Mouse (Mus musculus) forebrain, embryonic 15.5 days (tissue): ENCODE data around the gene Otop2. TPM values are rescaled to one million over a fixed set of nuclear protein-coding genes. Genes with fewer than 3 reads are reported as not detected.
A peak's percentile ranks its signal among the peaks of the same experiment; 100 is the strongest.

ENCODE experiments used
- ATAC-seq: fragments of 200-750 bp; cut with Nextera tagmentation; replicated peaks from 2 replicates; pipeline ENCODE4 v1.8.0; 2017; ENCODE audit warnings: mild to moderate bottlenecking, moderate TSS enrichment, moderate library complexity
- H3K27ac ChIP-seq: fragments of 300-500 bp; sonication (generic); replicated peaks from 2 replicates; pipeline ENCODE4 v1.5.1; 2015; ENCODE audit warnings: mild to moderate bottlenecking, inconsistent platforms
- H3K27me3 ChIP-seq: fragments of 300-500 bp; sonication (generic); 2 replicates; pipeline ENCODE4 v1.6.1; 2015; ENCODE audit warnings: inconsistent platforms
- H3K36me3 ChIP-seq: fragments of 300-500 bp; sonication (generic); 2 replicates; pipeline ENCODE4 v1.6.1; 2015; ENCODE audit warnings: mild to moderate bottlenecking, inconsistent platforms
- H3K4me1 ChIP-seq: fragments of 300-500 bp; sonication (generic); 2 replicates; pipeline ENCODE4 v1.6.1; 2015; ENCODE audit warnings: inconsistent platforms
- H3K4me2 ChIP-seq: fragments of 300-500 bp; sonication (generic); replicated peaks from 2 replicates; pipeline ENCODE4 v1.6.1; 2015; ENCODE audit warnings: mild to moderate bottlenecking, inconsistent platforms
- H3K4me3 ChIP-seq: fragments of 300-500 bp; sonication (generic); 2 replicates; pipeline ENCODE4 v1.5.1; 2015; ENCODE audit warnings: mild to moderate bottlenecking, inconsistent platforms
- H3K9ac ChIP-seq: fragments of 300-500 bp; sonication (generic); replicated peaks from 2 replicates; pipeline ENCODE4 v1.6.1; 2015; ENCODE audit warnings: mild to moderate bottlenecking, inconsistent platforms
- H3K9me3 ChIP-seq: fragments of 300-500 bp; sonication (generic); 2 replicates; pipeline ENCODE4 v1.6.1; 2016; ENCODE audit warnings: inconsistent platforms
- WGBS: fragments of 180-500 bp; shearing (Covaris S2); methylation state at CpG from one replicate; pipeline ENCODE4 v1.1.7; 2015; ENCODE audit warnings: mixed read lengths; 5-methylcytosine and 5-hydroxymethylcytosine counted together
- polyA plus RNA-seq: library from polyadenylated mRNA; unstranded; fragments of >200 nt; fragmentation: Nextera tagmentation; extraction: Ambion mirVana; gene quantifications from 2 replicates; pipeline ENCODE4 v1.2.1, GENCODE M21; 2015

The Otop2 gene
- polyA plus RNA-seq, 1 experiment from 2014 or later: not detected

DNA sequence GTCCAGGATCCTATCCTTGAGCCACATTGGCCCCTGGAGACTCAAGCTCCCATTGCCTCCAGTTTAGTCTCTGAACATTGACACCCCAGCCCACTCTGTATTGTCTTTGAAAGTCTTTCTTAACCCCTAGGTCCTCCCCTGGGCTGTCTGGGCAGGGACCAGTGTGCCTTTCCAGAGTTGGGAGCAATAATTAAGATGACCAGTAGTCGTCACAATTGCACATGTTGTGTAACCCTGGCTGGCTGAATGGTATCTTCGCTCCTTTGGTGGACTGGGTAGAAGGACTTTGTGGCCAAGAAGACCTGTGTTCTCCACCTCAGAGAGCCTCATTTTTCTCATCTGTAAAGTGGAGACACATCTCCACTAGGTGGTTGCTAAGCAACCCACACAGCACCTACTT, 7.3 kb downstream of the Otop2 start:
- peaks cover 11% of the 10 kb centered on the region for H3K4me1 ChIP-seq
- peaks cover 53% of the 10 kb centered on the region for H3K27me3 ChIP-seq
- no peaks in the 10 kb centered on the region for H3K9me3 ChIP-seq
- no peak overlapping the region for H3K4me2 ChIP-seq
- H3K36me3 ChIP-seq: no peaks in the 10 kb centered on the region
- 51% methylated on average over 2 of the region's 2 CpGs for WGBS
- no peak overlapping the region for H3K9ac ChIP-seq
- no peak overlapping the region for H3K4me3 ChIP-seq
- ATAC-seq: no peak
- no peak overlapping the region for H3K27ac ChIP-seq

DNA sequence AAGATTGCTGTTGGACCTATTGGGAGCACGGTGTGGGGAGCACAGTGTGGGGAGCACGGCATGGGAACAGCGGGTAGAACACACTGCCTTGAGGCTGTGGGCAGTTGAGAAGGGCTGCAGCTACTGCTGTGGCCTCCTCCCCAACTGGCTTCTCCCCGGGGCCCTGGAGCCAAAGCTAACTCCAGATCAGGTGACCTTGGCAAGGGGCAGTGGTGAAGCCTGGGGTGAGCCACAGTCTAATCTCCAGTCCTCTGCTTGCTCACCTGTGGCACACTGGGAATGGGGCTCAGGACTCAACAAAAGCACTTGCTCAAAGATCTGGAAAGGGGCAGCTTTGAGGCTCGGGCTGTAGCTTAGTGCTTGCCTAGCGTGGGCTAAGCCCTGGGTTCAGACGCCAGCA, 10.2 kb downstream of the Otop2 start:
- Histone ChIP-seq H3K9ac (no peak overlapping the region), H3K4me3 (no peak overlapping the region), H3K36me3 (no peaks in the 10 kb centered on the region)

DNA sequence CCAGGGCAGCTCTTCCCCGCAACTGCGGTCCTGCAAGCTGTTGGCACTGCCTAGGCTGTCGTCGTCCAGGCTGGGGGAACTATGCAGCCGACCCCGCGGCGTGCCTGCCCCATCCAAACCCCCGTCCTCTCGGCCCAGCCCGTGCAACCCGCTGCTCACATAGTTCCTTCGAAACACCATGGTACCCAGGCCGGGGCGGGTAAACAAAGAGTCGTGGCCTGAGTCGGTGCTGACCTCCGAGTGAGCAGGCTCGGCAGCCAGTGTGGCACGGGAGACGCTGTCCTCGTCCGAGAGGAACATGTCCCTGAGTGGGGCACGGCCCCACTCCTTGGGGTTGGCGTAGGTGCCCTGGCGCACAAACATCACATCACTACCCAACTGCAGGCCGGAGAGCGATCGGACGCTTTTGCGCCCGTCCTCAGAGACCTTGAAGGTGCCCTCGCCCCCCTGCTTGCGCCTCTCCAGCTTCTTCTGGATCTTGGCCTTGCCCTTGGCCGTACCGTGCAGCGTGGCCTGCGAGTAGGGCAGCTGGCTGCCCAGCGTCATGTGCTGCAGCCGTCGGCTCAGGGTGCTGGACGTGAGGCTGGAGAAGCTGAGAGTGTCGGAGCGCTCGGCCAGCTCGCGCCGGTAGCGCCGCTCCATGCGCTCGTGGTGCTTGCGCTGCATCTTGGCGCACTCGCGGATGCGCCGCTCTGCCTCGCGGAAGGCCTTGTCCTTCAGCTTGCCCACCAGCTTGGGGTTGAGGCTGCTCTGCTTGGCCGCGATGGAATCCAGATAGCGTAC, 11.5 kb downstream of the Otop2 start:
- no peak for ATAC-seq
- H3K27ac ChIP-seq: no peak overlapping the region
- 5% methylated on average over 63 of the region's 63 CpGs for WGBS

More for the DNA sequence above, 10.2 kb downstream of the Otop2 start:
- peaks cover 80% of the 10 kb centered on the region for H3K27me3 ChIP-seq
- no peak overlapping the region for H3K4me2 ChIP-seq
- H3K9me3 ChIP-seq: no peaks in the 10 kb centered on the region
- WGBS: 58% methylated on average over 7 of the region's 7 CpGs
- H3K27ac ChIP-seq: no peak overlapping the region
- H3K4me1 ChIP-seq: peaks cover 22% of the 10 kb centered on the region
- ATAC-seq: no peak

DNA sequence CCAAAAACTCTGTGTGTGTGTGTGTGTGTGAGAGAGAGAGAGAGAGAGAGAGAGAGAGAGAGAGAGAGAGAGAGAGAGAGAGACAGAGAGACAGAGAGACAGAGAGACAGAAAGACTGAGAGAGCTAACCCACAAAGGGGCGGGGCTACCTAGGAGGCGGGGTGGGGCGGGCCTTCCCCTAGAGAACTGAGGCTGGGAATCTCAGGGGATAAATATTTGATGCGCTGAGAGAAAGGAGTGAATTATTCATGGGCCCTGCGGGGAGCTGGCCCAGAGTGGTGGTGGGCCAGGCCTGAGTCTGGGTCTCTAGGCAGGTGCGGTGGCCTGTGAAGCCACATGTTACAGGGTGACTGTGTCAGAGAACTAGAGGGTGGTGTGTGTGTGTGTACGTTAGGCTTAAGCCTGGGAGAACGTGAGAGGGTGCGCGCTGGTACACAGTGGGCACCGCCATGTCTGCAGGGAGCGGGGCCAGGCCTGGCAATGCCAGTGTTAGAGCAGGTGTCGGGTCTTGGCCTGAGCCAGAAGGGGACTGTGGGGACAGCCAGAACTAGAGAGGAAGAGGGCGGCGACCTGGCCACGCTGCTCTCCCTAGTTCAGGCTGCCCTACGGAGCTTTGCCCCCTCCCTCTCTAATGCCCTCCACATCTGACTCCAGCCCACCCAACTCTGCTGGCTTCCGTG, 12.9 kb downstream of the Otop2 start:
- Histone ChIP-seq H3K4me1 (peaks cover 32% of the 10 kb centered on the region), H3K27ac (no peak overlapping the region), H3K4me3 (no peak overlapping the region), H3K9me3 (no peaks in the 10 kb centered on the region), H3K27me3 (peaks cover 89% of the 10 kb centered on the region), H3K9ac (no peak overlapping the region), H3K36me3 (no peaks in the 10 kb centered on the region), H3K4me2 (no peak overlapping the region)
- ATAC-seq: no peak
- WGBS: 4% methylated on average over 18 of the region's 18 CpGs

More for the DNA sequence above, 11.5 kb downstream of the Otop2 start:
- peaks cover 31% of the 10 kb centered on the region for H3K4me1 ChIP-seq
- H3K4me3 ChIP-seq: no peak overlapping the region; the same call in 1 of the 2 replicates
- peaks cover 92% of the 10 kb centered on the region for H3K27me3 ChIP-seq
- H3K36me3 ChIP-seq: no peaks in the 10 kb centered on the region
- no peaks in the 10 kb centered on the region for H3K9me3 ChIP-seq
- no peak overlapping the region for H3K9ac ChIP-seq
- H3K4me2 ChIP-seq: peak overlapping the region; percentile 5; the same call in 1 of the 2 replicates

DNA sequence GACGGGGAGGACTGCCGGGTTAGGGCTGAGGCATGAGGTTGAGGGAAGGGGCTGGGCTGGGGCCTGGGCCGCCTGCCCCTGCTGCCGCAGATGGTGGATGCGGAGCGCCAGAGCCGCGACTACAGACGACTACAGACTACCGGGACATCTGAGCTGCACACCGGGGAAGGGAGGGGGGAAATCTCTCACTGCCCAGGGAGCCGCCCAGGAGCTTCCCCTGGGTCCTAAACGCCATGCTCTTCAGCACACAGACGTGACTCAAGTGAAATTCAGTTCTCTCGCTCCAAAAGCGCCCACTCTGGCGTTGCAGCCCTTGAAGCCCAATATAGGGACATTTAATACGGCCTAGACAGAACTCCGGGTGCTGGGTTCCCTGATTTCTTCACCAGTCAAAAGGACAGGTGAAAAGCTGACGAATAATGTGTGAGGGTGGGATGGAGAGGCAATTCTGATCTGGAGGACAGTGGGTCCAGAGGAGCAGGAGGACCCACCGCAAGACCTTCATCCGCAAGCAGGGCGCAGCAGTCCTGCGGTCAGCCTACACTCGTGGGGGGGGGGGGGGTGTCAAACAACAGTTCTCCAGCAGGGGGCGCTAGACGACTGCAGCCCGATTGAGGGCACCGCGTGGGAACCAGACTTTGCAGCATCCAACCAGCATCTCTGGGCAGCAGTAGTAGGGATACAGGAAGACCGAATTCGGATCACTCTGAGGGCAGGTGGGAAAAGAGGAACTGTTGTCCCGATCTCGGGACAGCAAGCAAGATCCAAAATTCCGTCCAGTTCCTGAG, 15.1 kb downstream of the Otop2 start, which contains the start of gene Ush1g:
Gene Ush1g, minus strand, starts transcription at position 136 of the 788 bp plus-strand sequence.
- WGBS: 3% methylated on average over 35 of the region's 35 CpGs
- ATAC-seq: no peak

DNA sequence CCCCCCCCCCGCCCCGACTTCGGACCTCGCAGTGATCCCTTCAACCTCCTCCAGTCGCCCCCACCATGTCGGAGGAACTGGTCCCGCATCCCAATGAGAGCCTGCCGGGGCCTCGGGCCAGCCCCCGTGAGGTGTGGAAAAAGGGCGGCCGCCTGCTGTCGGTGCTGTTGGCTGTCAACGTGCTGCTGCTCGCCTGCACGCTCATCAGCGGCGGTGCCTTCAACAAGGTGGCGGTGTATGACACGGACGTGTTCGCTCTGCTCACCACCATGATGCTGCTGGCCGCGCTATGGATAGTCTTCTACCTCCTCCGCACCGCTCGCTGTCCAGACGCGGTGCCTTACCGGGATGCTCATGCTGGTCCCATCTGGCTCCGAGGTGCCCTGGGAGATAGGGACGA, 16.4 kb downstream of the Otop2 start:
- H3K4me2 ChIP-seq: no peak overlapping the region
- H3K4me3 ChIP-seq: no peak overlapping the region
- H3K27ac ChIP-seq: no peak overlapping the region
- no peaks in the 10 kb centered on the region for H3K36me3 ChIP-seq
- 18% methylated on average over 32 of the region's 32 CpGs for WGBS
- no peak overlapping the region for H3K9ac ChIP-seq
- no peaks in the 10 kb centered on the region for H3K9me3 ChIP-seq
- peaks cover 61% of the 10 kb centered on the region for H3K27me3 ChIP-seq
- H3K4me1 ChIP-seq: peaks cover 27% of the 10 kb centered on the region
- ATAC-seq: 0 out of 2 replicates have a peak, but pooled peaks have one; percentile 26

More for the DNA sequence above, 15.1 kb downstream of the Otop2 start, which contains the start of gene Ush1g:
- H3K4me1 ChIP-seq: peaks cover 32% of the 10 kb centered on the region
- H3K27me3 ChIP-seq: peaks cover 73% of the 10 kb centered on the region
- no peaks in the 10 kb centered on the region for H3K36me3 ChIP-seq
- H3K4me3 ChIP-seq: peak within 1 kb of the TSS; percentile 12; the same call in 1 of the 2 replicates
- H3K4me2 ChIP-seq: peak within 1 kb of the TSS; percentile 10; the same call in 1 of the 2 replicates
- no peaks in the 10 kb centered on the region for H3K9me3 ChIP-seq
- no peak within 1 kb of the TSS for H3K9ac ChIP-seq
- H3K27ac ChIP-seq: no peak within 1 kb of the TSS

DNA sequence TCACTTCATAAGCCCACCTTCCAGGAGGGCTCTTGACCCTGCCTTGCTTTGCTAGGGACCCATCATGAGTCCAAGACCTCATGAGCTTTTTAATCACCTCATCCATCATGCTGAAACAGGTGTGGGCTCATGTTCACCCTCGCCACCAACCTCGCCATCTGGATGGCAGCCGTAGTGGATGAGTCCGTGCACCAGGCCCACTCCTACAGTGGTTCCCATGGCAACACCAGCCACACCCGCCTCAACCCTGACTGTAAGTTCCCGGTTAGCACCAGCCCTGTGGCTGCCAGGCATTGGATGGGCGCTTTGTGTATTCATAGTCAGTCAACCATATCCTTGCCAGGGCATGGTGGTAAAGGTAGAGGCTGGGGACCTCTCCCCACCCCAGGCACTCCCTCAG, 19.8 kb downstream of the Otop2 start:
- Histone ChIP-seq H3K4me3 (no peak overlapping the region), H3K4me1 (peaks cover 15% of the 10 kb centered on the region), H3K9me3 (no peaks in the 10 kb centered on the region), H3K27ac (no peak overlapping the region), H3K27me3 (peaks cover 29% of the 10 kb centered on the region), H3K9ac (no peak overlapping the region), H3K36me3 (no peaks in the 10 kb centered on the region), H3K4me2 (no peak overlapping the region)
- no peak for ATAC-seq
- WGBS: 75% methylated on average over 7 of the region's 7 CpGs

DNA sequence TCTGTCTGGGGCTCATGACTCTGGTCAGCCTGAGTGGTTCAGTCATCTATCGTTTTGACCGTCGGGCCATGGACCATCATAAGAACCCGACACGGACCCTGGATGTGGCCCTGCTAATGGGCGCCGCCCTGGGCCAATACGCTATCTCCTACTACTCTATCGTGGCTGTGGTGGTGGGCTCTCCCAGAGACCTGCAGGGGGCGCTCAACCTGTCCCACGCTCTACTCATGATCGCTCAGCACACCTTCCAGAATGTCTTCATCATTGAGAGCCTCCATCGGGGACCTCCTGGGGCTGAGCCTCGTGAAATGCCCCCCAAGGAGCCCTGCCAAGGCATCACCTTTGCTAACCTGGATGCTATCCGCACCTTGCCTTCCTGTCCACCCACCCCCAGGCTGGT, 22.4 kb downstream of the Otop2 start:
- H3K9me3 ChIP-seq: no peaks in the 10 kb centered on the region
- H3K4me3 ChIP-seq: no peak overlapping the region

DNA sequence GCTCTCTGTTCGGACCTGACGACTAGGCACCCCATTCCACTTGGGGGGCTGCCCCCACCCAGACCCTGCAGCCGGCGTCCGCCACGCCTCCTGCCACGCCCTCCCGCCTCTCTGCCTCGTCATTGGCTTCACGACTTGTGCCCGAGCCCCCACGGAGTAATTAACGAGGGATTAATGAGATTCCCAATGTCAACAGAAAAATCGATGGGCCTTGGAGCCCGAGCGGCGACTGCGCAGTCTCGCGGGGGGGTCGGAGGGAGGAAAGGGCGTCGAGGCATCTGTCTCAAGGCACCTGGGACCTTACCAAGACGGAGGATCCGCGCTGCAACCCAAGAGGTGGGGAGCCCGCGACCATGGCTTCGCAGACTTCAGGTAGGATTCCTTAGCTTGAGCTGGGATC, 27.6 kb downstream of the Otop2 start, which contains the start of gene Otop3:
Gene Otop3, plus strand, starts transcription at position 201 of the 400 bp plus-strand sequence.
- no peaks in the 10 kb centered on the region for H3K36me3 ChIP-seq
- no peak for ATAC-seq
- no peak within 1 kb of the TSS for H3K27ac ChIP-seq
- peak within 1 kb of the TSS; percentile 47 for H3K4me2 ChIP-seq
- 3% methylated on average over 29 of the region's 29 CpGs for WGBS
- H3K27me3 ChIP-seq: peaks cover 19% of the 10 kb centered on the region
- no peaks in the 10 kb centered on the region for H3K9me3 ChIP-seq
- H3K9ac ChIP-seq: no peak within 1 kb of the TSS; the same call in 1 of the 2 replicates
- H3K4me3 ChIP-seq: peak within 1 kb of the TSS; percentile 25
- H3K4me1 ChIP-seq: peaks cover 9% of the 10 kb centered on the region

More for the DNA sequence above, 22.4 kb downstream of the Otop2 start:
- no peaks in the 10 kb centered on the region for H3K36me3 ChIP-seq
- no peak overlapping the region for H3K4me2 ChIP-seq
- 74% methylated on average over 15 of the region's 15 CpGs for WGBS
- H3K9ac ChIP-seq: no peak overlapping the region
- no peak for ATAC-seq
- peaks cover under 1% of the 10 kb centered on the region for H3K4me1 ChIP-seq
- no peak overlapping the region for H3K27ac ChIP-seq
- H3K27me3 ChIP-seq: peaks cover 7% of the 10 kb centered on the region; the same call in 1 of the 2 replicates

DNA sequence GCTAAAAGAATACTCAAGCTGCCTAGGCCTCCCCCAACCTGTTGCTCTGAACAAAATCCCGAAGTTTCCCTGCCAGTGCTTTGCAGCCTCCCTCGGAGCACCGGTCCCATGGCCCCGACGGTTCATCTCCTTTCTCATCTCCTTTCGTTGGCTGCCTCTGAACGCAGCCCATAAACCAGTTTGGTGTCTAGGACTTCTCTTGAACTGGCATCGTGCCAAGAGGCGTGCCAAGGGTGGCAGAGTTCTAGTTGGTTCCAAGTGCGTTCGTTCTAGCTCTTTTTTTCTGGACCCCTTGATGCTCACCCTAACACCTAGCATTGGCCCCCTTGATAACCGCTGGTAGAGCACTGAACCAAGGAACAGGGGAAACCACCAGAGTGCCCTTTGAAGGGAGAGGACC, 28.3 kb downstream of the Otop2 start:
- H3K9ac ChIP-seq: no peak overlapping the region
- no peak overlapping the region for H3K27ac ChIP-seq
- peaks cover 19% of the 10 kb centered on the region for H3K27me3 ChIP-seq
- WGBS: 45% methylated on average over 12 of the region's 12 CpGs
- no peak overlapping the region for H3K4me2 ChIP-seq
- no peak for ATAC-seq
- H3K4me1 ChIP-seq: peaks cover 9% of the 10 kb centered on the region
- H3K36me3 ChIP-seq: no peaks in the 10 kb centered on the region
- no peaks in the 10 kb centered on the region for H3K9me3 ChIP-seq
- H3K4me3 ChIP-seq: no peak overlapping the region

DNA sequence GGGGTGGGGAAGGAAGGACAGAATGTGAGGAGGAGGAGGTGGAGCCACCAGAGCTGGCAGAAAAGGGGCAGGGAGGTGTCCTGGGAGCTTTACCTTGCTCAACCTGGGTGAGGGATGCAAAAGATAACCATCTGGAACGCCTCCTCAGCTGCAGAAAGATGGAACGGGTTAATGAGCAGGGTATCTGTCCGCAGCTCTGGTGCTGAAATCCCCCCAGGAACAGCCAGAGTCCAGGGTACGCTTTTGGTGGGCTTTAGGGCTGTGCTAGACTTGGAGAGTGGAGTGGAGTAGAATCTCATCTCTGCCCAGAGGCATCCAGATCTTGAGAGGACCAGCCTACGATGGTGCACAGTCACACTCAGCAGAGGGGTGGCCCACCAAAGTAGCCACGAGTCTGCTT, 29.2 kb downstream of the Otop2 start:
- H3K36me3 ChIP-seq: no peaks in the 10 kb centered on the region
- H3K27ac ChIP-seq: no peak overlapping the region
- H3K4me3 ChIP-seq: no peak overlapping the region
- peaks cover 19% of the 10 kb centered on the region for H3K27me3 ChIP-seq
- no peak overlapping the region for H3K4me2 ChIP-seq
- no peaks in the 10 kb centered on the region for H3K9me3 ChIP-seq
- no peak overlapping the region for H3K9ac ChIP-seq
- H3K4me1 ChIP-seq: peaks cover 9% of the 10 kb centered on the region
- ATAC-seq: no peak
- WGBS: 22% methylated on average over 6 of the region's 6 CpGs
